In genomic region chr7:92822409-92823101, GRCm38 (mm10) we compare ENCODE assay signal across 11 mouse cellular contexts. TPM values are rescaled to one million over a fixed set of nuclear protein-coding genes. Genes with fewer than 3 reads are reported as not detected.
DNase-seq lines count a peak whose midpoint lies in the region; ATAC-seq and TF ChIP-seq lines count a peak whose summit lies in the region.
"Had no signal": no experiment of that assay in that cellular context is flagged by ENCODE, and none has a peak within 500 bp of the region (broad histone marks: within the 10 kb centered on the region; RNA-seq: fewer than 3 reads in every experiment).

No protein-coding gene starts in this region.

- no peak overlapping the region for H3K9ac ChIP-seq in forebrain, embryonic 13.5 days
- no peak overlapping the region for H3K9ac ChIP-seq in forebrain, postnatal 0 days
- H3K9ac ChIP-seq in lung, embryonic 14.5 days = no peak overlapping the region
- H3K9ac ChIP-seq in intestine, embryonic 16.5 days (ENCODE audit: low read depth, low read length) = peak overlapping the region; percentile 24; the same call in 1 of the 2 replicates
- H3K9ac ChIP-seq in neural tube, embryonic 15.5 days (replicated peaks) = no peak overlapping the region

- H3K4me3 ChIP-seq in forebrain, embryonic 13.5 days = no peak overlapping the region
- H3K4me3 ChIP-seq in forebrain, postnatal 0 days (ENCODE audit: low read depth, low read length) = no peak overlapping the region
- H3K4me3 ChIP-seq in lung, embryonic 14.5 days (ENCODE audit: low read depth, low read length) = no peak overlapping the region
- H3K4me3 ChIP-seq in intestine, embryonic 16.5 days (ENCODE audit: low read length) = no peak overlapping the region; the same call in 1 of the 2 replicates
- H3K4me3 ChIP-seq in neural tube, embryonic 15.5 days (replicated peaks) = no peak overlapping the region

- no peaks in the 10 kb centered on the region for H3K4me1 ChIP-seq in forebrain, embryonic 13.5 days
- no peaks in the 10 kb centered on the region for H3K4me1 ChIP-seq in forebrain, postnatal 0 days (ENCODE audit: insufficient read depth)
- peaks cover 11% of the 10 kb centered on the region for H3K4me1 ChIP-seq in lung, embryonic 14.5 days (ENCODE audit: insufficient read depth)
- H3K4me1 ChIP-seq in intestine, embryonic 16.5 days (ENCODE audit: control insufficient read depth, insufficient read depth, low read length) = peaks cover 21% of the 10 kb centered on the region
- 0 out of 2 replicates have a peak, but pooled peaks cover 6% of the 10 kb centered on the region for H3K4me1 ChIP-seq in neural tube, embryonic 15.5 days

- H3K4me2 ChIP-seq in forebrain, embryonic 13.5 days = no peak overlapping the region
- H3K4me2 ChIP-seq in forebrain, postnatal 0 days (ENCODE audit: low read depth) = no peak overlapping the region
- peak overlapping the region; percentile 18; the same call in 1 of the 2 replicates for H3K4me2 ChIP-seq in lung, embryonic 14.5 days
- H3K4me2 ChIP-seq in intestine, embryonic 16.5 days (ENCODE audit: low read depth, low read length) = peak overlapping the region; percentile 16
- no peak overlapping the region for H3K4me2 ChIP-seq in neural tube, embryonic 15.5 days

- ATAC-seq in forebrain, embryonic 13.5 days = peak; percentile 24; the same call in 1 of the 2 replicates
- ATAC-seq in forebrain, postnatal 0 days = no peak
- peak; percentile 78; the same call in 1 of the 2 replicates for ATAC-seq in lung, embryonic 14.5 days (ENCODE audit: insufficient read depth)
- peak; percentile 26; the same call in 1 of the 2 replicates for ATAC-seq in intestine, embryonic 16.5 days
- peak; percentile 41; the same call in 1 of the 2 replicates for ATAC-seq in neural tube, embryonic 15.5 days (ENCODE audit: low FRiP score)

- no peak for DNase-seq in forebrain, postnatal 0 days
- peak; percentile 25 for DNase-seq in lung, embryonic 14.5 days
- DNase-seq in lung, adult 18-20 months = no peak
- no peak for DNase-seq in thymus, postnatal 4 days
- no peak for DNase-seq in urinary bladder, postnatal 10 days (ENCODE audit: low spot score)
- DNase-seq: cerebellum, postnatal 25 days; kidney, adult 9 months had no signal

- 51% methylated on average over 1 of the region's 1 CpGs for WGBS in forebrain, embryonic 13.5 days
- WGBS in forebrain, postnatal 0 days = 65% methylated on average over 1 of the region's 1 CpGs
- WGBS in lung, embryonic 14.5 days = 18% methylated on average over 1 of the region's 1 CpGs
- WGBS in intestine, embryonic 16.5 days = 37% methylated on average over 1 of the region's 1 CpGs
- 59% methylated on average over 1 of the region's 1 CpGs for WGBS in neural tube, embryonic 15.5 days

- peaks cover 10% of the 10 kb centered on the region; the same call in 1 of the 2 replicates for H3K36me3 ChIP-seq in forebrain, embryonic 13.5 days (ENCODE audit: poor library complexity, severe bottlenecking)
- peaks cover 7% of the 10 kb centered on the region for H3K36me3 ChIP-seq in forebrain, postnatal 0 days (ENCODE audit: insufficient read depth)
- no peaks in the 10 kb centered on the region for H3K36me3 ChIP-seq in lung, embryonic 14.5 days (ENCODE audit: insufficient read depth)
- no peaks in the 10 kb centered on the region for H3K36me3 ChIP-seq in intestine, embryonic 16.5 days (ENCODE audit: control insufficient read depth, insufficient read depth, low read length)
- peaks cover 4% of the 10 kb centered on the region; the same call in 1 of the 2 replicates for H3K36me3 ChIP-seq in neural tube, embryonic 15.5 days
- H3K36me3 ChIP-seq: G1E had no signal

- no peaks in the 10 kb centered on the region for H3K27me3 ChIP-seq in forebrain, embryonic 13.5 days
- no peaks in the 10 kb centered on the region for H3K27me3 ChIP-seq in forebrain, postnatal 0 days (ENCODE audit: insufficient read depth, low read length)
- H3K27me3 ChIP-seq in lung, embryonic 14.5 days (ENCODE audit: insufficient read depth, low read length) = no peaks in the 10 kb centered on the region
- H3K27me3 ChIP-seq in intestine, embryonic 16.5 days (replicated peaks; ENCODE audit: control insufficient read depth, insufficient read depth, low read length) = no peaks in the 10 kb centered on the region
- no peaks in the 10 kb centered on the region for H3K27me3 ChIP-seq in neural tube, embryonic 15.5 days (replicated peaks)

- H3K9me3 ChIP-seq in forebrain, embryonic 13.5 days (replicated peaks) = no peaks in the 10 kb centered on the region
- H3K9me3 ChIP-seq in forebrain, postnatal 0 days (ENCODE audit: low read length) = no peaks in the 10 kb centered on the region
- no peaks in the 10 kb centered on the region for H3K9me3 ChIP-seq in lung, embryonic 14.5 days (ENCODE audit: low read depth, low read length)
- no peaks in the 10 kb centered on the region for H3K9me3 ChIP-seq in intestine, embryonic 16.5 days (ENCODE audit: control insufficient read depth, low read length)
- H3K9me3 ChIP-seq in neural tube, embryonic 15.5 days (replicated peaks) = no peaks in the 10 kb centered on the region
- H3K9me3 ChIP-seq: G1E had no signal

- no peak for TF ChIP-seq CTCF in forebrain, postnatal 0 days (IDR thresholded peaks at IDR 0.05; ENCODE audit: low read depth)
- no peak for TF ChIP-seq CTCF in lung, embryonic 14.5 days (IDR thresholded peaks at IDR 0.05; ENCODE audit: low read depth)

- no peak overlapping the region for H3K27ac ChIP-seq in forebrain, embryonic 13.5 days
- no peak overlapping the region for H3K27ac ChIP-seq in forebrain, postnatal 0 days (ENCODE audit: low read depth, low read length)
- H3K27ac ChIP-seq in lung, embryonic 14.5 days (ENCODE audit: low read depth) = peak overlapping the region; percentile 62
- H3K27ac ChIP-seq in intestine, embryonic 16.5 days (ENCODE audit: low read length) = peak overlapping the region; percentile 77
- no peak overlapping the region for H3K27ac ChIP-seq in neural tube, embryonic 15.5 days (replicated peaks)

RNA-seq across cellular contexts. Expression of gene Ddias, which starts 51.5 kb away (rescaled TPM):
- 12.1 and 13.5 TPM in 2 replicates for polyA plus RNA-seq in forebrain, embryonic 13.5 days (2015; fragmentation: Nextera tagmentation; extraction: Ambion mirVana)
- total RNA-seq in forebrain, postnatal 0 days (2014; rRNA removed) = 4.2 and 5.1 TPM in 2 replicates
- 3.2 and 3.3 TPM in 2 replicates for polyA plus RNA-seq in forebrain, postnatal 0 days (2015; fragmentation: Nextera tagmentation; extraction: Ambion mirVana)
- polyA plus RNA-seq in lung, embryonic 14.5 days (2014; fragmentation: Nextera tagmentation; extraction: Ambion mirVana) = 20.7 and 22.2 TPM in 2 replicates
- 8.7 and 9.2 TPM in 2 replicates for polyA plus RNA-seq in intestine, embryonic 16.5 days (2015; fragmentation: Nextera tagmentation; extraction: Ambion mirVana)
- polyA plus RNA-seq in neural tube, embryonic 15.5 days (2015; fragmentation: Nextera tagmentation; extraction: Ambion mirVana) = 3.6 and 4.7 TPM in 2 replicates

RNA-seq across cellular contexts. Expression of gene Prcp, which starts 51.7 kb away (rescaled TPM):
- 14.6 and 15.6 TPM in 2 replicates for polyA plus RNA-seq in forebrain, embryonic 13.5 days (2015; fragmentation: Nextera tagmentation; extraction: Ambion mirVana)
- 15.7 and 20.8 TPM in 2 replicates for total RNA-seq in forebrain, postnatal 0 days (2014; rRNA removed)
- 11.6 and 12.5 TPM in 2 replicates for polyA plus RNA-seq in forebrain, postnatal 0 days (2015; fragmentation: Nextera tagmentation; extraction: Ambion mirVana)
- polyA plus RNA-seq in lung, embryonic 14.5 days (2014; fragmentation: Nextera tagmentation; extraction: Ambion mirVana) = 42.2 and 44.2 TPM in 2 replicates
- 22.8 and 25.3 TPM in 2 replicates for polyA plus RNA-seq in intestine, embryonic 16.5 days (2015; fragmentation: Nextera tagmentation; extraction: Ambion mirVana)
- 21.4 and 23.5 TPM in 2 replicates for polyA plus RNA-seq in neural tube, embryonic 15.5 days (2015; fragmentation: Nextera tagmentation; extraction: Ambion mirVana)

Comparison
In these comparisons a context has a peak if more than half of its experiments do, and no peak if none do; other contexts are left out.
1. H3K27ac ChIP-seq: peak in lung, embryonic 14.5 days (single experiment) and intestine, embryonic 16.5 days (single experiment); none in forebrain, embryonic 13.5 days (single experiment), forebrain, postnatal 0 days (single experiment) and neural tube, embryonic 15.5 days (single experiment).
2. H3K4me2 ChIP-seq: peak in lung, embryonic 14.5 days (single experiment) and intestine, embryonic 16.5 days (single experiment); none in forebrain, embryonic 13.5 days (single experiment), forebrain, postnatal 0 days (single experiment) and neural tube, embryonic 15.5 days (single experiment).